Mouse (Mus musculus): ENCODE results near the gene Asxl1. TPM values are rescaled to one million over a fixed set of nuclear protein-coding genes. Genes with fewer than 3 reads are reported as not detected.

Asxl1 gene
- polyA plus RNA-seq (2012; rRNA removed), result 31.1 and 39.3 TPM in 2 replicates

DNA sequence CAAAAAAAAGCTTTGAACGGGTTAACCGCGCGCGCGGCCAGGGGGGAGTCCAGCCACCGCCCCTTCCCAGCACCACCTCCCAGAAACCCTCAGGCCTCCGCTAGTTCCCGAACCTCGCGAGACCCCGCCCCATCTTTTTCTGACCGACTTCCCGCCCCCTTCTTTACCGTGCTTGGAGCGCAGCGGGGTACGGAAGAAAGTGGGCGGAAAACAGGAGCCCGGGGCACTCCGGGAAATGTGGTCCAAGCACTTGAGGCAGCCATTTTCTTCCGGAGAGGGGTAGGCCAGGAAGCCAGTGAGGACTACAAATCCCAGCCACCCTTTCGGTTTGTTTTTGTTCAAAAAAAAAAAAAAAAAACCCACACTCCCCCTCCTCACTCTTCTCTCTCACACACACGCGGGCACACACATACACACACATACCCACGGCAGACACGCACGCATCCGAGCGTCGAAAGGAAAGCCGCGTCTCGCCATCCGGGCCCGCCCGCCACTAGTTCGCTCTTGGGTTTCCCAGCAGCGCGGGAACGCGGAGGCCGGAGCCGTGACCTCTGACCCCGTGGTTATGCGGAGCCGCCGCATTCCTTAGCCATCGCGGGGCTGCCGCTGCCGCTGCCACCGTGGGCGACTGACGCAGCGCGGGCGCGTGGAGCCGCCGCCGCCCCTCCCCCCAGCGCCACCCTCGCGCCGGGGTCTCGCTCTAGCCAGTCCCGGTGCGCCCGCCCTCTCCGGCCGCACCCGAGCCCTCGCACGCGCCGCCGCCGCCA is at the start of gene Asxl1:
TSS of gene Asxl1 (plus strand) at position 376 of the 767 bp plus-strand sequence.

Other genes starting within 250 kb of the Asxl1 start
- 1.5 and 2.2 TPM in 2 replicates for gene Hck, start 237.4 kb upstream of the Asxl1 start, polyA plus RNA-seq (2012; rRNA removed)
- gene Tm9sf4, start 184.5 kb upstream of the Asxl1 start, polyA plus RNA-seq (2012; rRNA removed), result 32.7 and 50.3 TPM in 2 replicates
- gene Tspyl3, start 120.4 kb upstream of the Asxl1 start, polyA plus RNA-seq (2012; rRNA removed), result 6.1 and 8.5 TPM in 2 replicates
- gene Plagl2, start 104.4 kb upstream of the Asxl1 start, polyA plus RNA-seq (2012; rRNA removed), result 19.4 and 23.4 TPM in 2 replicates
- 21.0 and 27.1 TPM in 2 replicates for gene Pofut1, start 104.3 kb upstream of the Asxl1 start, polyA plus RNA-seq (2012; rRNA removed)
- 18.0 and 23.2 TPM in 2 replicates for gene Kif3b, start 54.4 kb upstream of the Asxl1 start, polyA plus RNA-seq (2012; rRNA removed)
- gene 4930404H24Rik, start 147.0 kb downstream of the Asxl1 start, polyA plus RNA-seq (2012; rRNA removed), result not detected in 2 replicates
- 24.5 and 37.1 TPM in 2 replicates for gene Nol4l, start 184.1 kb downstream of the Asxl1 start, polyA plus RNA-seq (2012; rRNA removed)